Mouse (Mus musculus) bone marrow macrophage, adult 2 months (primary cell): ENCODE measurements around the gene Zfp846. TPM values are rescaled to one million over a fixed set of nuclear protein-coding genes. Genes with fewer than 3 reads are reported as not detected.
A peak's percentile ranks its signal among the peaks of the same experiment; 100 is the strongest.
"Not testable (repeated sequence)": the region's sequence is repeated elsewhere in the genome, so short reads cannot be mapped to it uniquely, and the experiment has no call there.

Experiments
- H3K27ac ChIP-seq: 2 replicates; pipeline ENCODE4 v1.5.1; 2012; ENCODE audit warnings: low read depth, low read length; ENCODE audit not compliant: insufficient read depth
- H3K4me1 ChIP-seq: 2 replicates; pipeline ENCODE4 v1.6.1; 2012; ENCODE audit warnings: low read length; ENCODE audit not compliant: control insufficient read depth, insufficient read depth
- H3K4me3 ChIP-seq: 2 replicates; pipeline ENCODE4 v1.5.1; 2012; ENCODE audit warnings: mild to moderate bottlenecking, low read length, moderate library complexity; ENCODE audit not compliant: insufficient read depth
- CTCF ChIP-seq: IDR thresholded peaks from 2 replicates; pipeline ENCODE4 v1.5.1; 2012; ENCODE audit warnings: low read depth, mild to moderate bottlenecking, low read length, moderate library complexity
- POLR2A ChIP-seq: IDR thresholded peaks from 2 replicates; pipeline ENCODE4 v1.6.1; 2012; ENCODE audit warnings: mild to moderate bottlenecking, low read depth, low read length, borderline replicate concordance
- polyA plus RNA-seq: library from polyadenylated mRNA; stranded (reverse); fragments of >200 nt; gene quantifications from 2 replicates; pipeline ENCODE4 v1.2.4, GENCODE M21; 2012; ENCODE audit not compliant: missing spikeins, insufficient read depth, insufficient read length

The Zfp846 gene
- 7.4 and 7.5 TPM in 2 replicates for polyA plus RNA-seq

DNA sequence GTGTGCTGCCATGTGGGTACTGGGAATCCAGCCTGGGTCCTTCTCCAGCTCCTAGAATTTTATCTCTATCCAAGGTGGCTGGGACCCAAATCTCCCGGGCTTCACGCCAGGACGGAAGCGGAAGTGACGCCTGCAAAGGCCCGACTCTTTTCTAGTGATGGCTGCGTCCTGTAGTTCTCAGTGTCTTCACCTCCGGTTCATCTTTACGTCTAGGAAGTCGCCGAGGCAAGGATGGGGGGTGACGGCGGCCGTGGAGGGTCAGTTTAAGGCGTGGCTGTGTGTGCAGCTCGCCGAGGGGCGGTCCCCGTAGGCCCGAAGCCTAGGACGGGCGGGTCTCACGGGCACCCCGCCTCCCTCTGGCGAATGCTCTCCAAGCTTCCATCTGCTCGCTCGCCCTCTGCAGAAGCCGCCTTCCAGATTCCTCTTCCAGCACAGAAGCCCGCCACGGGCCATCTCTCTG is at the start of gene Zfp846:
TSS of gene Zfp846 (plus strand) at position 117 of the 460 bp plus-strand sequence.
- Histone ChIP-seq H3K4me3 (peak within 1 kb of the TSS; percentile 74), H3K4me1 (no peaks in the 10 kb centered on the region), H3K27ac (peak within 1 kb of the TSS; percentile 65)
- TF ChIP-seq POLR2A (no peak), CTCF (no peak)

GRCm38 (mm10) chr9:20534326-20534926 is 46.7 kb upstream of the Zfp846 start:
- Histone ChIP-seq H3K4me1 (no peaks in the 10 kb centered on the region), H3K4me3 (no peak overlapping the region), H3K27ac (no peak overlapping the region)
- no peak for TF ChIP-seq POLR2A
- no peak for TF ChIP-seq CTCF

GRCm38 (mm10) chr9:20536598-20536997 is 44.5 kb upstream of the Zfp846 start:
- no peak for TF ChIP-seq CTCF
- no peak for TF ChIP-seq POLR2A
- no peak overlapping the region for H3K4me3 ChIP-seq
- H3K27ac ChIP-seq = no peak overlapping the region
- H3K4me1 ChIP-seq = no peaks in the 10 kb centered on the region

DNA sequence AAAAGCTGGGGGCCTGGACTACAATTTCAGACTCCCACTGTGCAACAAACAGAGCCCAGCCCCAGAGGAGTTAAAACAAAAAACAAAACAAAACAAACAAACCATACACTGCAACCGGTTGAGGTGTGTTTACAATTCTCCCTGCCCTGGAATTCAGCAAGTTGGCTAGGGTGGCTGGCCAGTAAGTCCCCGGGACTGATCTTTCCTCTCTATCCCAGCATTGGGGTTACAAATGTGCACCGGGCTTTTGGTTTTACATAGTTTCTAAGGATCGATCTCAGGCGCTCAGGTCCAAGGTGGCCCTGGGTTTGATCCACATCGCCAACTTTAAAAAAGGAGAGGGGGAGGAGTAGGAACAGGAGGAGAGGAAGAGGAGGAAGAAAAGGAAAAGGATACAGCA is 37.6 kb upstream of the Zfp846 start:
- Histone ChIP-seq H3K4me1 (no peaks in the 10 kb centered on the region), H3K4me3 (no peak overlapping the region), H3K27ac (no peak overlapping the region)
- TF ChIP-seq POLR2A (no peak), CTCF (no peak)

- H3K27ac ChIP-seq = no peak overlapping the region
- H3K4me3 ChIP-seq = no peak overlapping the region
- TF ChIP-seq CTCF (no peak), POLR2A (no peak)
- no peaks in the 10 kb centered on the region for H3K4me1 ChIP-seq
These were observed 36.8 kb upstream of the Zfp846 start for GRCm38 (mm10) chr9:20544070-20544821.

GRCm38 (mm10) chr9:20545151-20545550 is 35.9 kb upstream of the Zfp846 start:
- no peak for TF ChIP-seq POLR2A
- Histone ChIP-seq H3K27ac (no peak overlapping the region), H3K4me1 (no peaks in the 10 kb centered on the region), H3K4me3 (no peak overlapping the region)

DNA sequence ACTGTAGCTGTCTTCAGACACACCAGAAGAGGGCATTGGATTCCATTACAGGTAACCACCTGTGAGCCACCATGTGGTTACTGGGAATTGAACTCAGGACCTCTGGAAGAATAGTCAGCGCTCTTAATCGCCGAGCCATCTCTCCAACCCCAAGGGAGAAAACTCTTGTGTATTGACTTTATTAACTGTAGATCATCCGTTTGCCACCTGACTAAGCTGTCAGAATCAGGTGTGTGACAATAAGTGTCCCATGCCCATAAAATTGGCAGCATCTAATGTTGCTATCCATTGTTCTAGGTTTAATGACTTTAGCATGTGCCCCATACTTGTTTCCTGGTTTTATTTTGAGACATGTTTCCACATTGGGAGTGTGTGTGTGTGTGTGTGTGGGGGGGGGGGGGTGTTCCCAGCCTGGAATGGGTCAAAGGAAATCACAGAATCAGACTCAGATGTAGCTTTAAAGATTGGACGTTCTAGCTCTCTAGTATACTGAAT is 29.3 kb upstream of the Zfp846 start:
- H3K4me1 ChIP-seq = no peaks in the 10 kb centered on the region
- TF ChIP-seq POLR2A (no peak), CTCF (no peak)
- H3K27ac ChIP-seq = no peak overlapping the region
- no peak overlapping the region for H3K4me3 ChIP-seq

GRCm38 (mm10) chr9:20552698-20553097 is 28.4 kb upstream of the Zfp846 start:
- TF ChIP-seq CTCF (no peak), POLR2A (no peak)

GRCm38 (mm10) chr9:20562177-20562576 is 18.9 kb upstream of the Zfp846 start:
- no peak for TF ChIP-seq POLR2A
- no peak for TF ChIP-seq CTCF
- Histone ChIP-seq H3K4me3 (no peak overlapping the region), H3K4me1 (no peaks in the 10 kb centered on the region), H3K27ac (no peak overlapping the region)

More at GRCm38 (mm10) chr9:20552698-20553097, 28.4 kb upstream of the Zfp846 start:
- Histone ChIP-seq H3K27ac (no peak overlapping the region), H3K4me3 (no peak overlapping the region), H3K4me1 (no peaks in the 10 kb centered on the region)

DNA sequence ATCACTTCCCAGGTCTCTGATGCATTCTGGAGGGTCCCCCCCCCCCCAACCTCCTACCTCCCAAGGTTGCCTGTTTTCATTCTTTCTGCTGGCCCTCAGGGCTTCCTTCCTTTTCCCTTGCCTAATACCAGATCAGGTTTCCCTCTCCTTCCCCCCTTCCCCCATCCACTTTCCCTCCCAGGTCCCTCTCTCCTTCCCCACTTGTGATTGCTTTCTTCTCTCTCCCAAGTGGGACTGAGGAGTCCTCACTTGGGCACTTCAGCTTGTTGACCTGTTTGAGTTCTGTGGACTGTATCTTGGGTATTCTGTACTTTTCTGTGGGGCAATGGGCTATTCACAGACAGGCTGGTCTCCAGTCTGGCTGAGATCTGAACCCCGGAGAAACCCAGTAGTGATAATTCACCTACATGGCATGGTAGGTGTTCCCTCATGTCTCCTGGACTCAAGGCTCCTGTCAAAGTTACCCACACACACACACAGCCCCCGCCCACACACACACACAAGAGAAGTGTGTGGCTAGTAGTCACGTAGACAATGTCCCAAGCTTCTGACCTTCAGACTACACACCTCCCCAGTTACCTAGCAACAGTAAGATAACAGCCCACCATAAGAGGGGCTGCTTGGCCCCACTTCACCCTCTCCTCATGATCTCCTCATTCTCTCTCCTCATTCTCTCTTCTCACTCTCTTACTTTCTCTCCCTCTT is 15.6 kb upstream of the Zfp846 start:
- not testable (repeated sequence) for H3K27ac ChIP-seq, H3K4me3 ChIP-seq

More for the DNA sequence above, 15.6 kb upstream of the Zfp846 start:
- not testable (repeated sequence) for H3K4me1 ChIP-seq
